Mouse (Mus musculus) gastrocnemius, postnatal 36 days (tissue): Measurements from ENCODE around the gene Paip2b. TPM values are rescaled to one million over a fixed set of nuclear protein-coding genes. Genes with fewer than 3 reads are reported as not detected.
"Not testable (repeated sequence)": the region's sequence is repeated elsewhere in the genome, so short reads cannot be mapped to it uniquely, and the experiment has no call there.

Experiments used
- DNase-seq, 2 experiments: peaks; one replicate each; pipeline ENCODE4 v3.0.0; 2022
- intact Hi-C: fragments of 180-260 bp; cut with DNase I; formaldehyde crosslinking; loops from one replicate; pipeline ENCODE4 v1.15.1; 2025
- total RNA-seq, 2 experiments: library from RNA; stranded (reverse); gene quantifications; 2 replicates each; pipeline ENCODE4 v1.2.3; 2021

The Paip2b gene
- total RNA-seq, 2 experiments from 2014 or later = 66.9 to 79.0 TPM

DNA sequence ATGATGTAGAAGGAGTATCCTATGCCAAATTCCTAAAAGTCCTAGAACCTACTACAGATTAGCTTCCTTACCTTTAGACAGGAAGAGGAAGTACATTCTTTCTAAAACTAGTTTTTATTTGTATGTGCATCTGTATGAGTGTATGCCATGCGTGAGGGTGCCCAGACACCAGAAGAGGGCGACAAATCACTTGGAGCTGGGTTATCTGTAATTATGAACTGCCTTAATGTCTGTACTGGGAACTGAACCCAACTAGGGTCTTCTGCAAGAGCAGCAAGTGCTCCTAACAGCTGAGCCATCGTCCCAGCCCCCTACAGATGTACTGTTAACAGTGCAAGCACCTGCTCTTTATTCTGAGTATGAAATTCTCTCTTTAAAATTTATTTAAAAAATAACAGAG is 15.7 kb downstream of the Paip2b start:
- intact Hi-C loops = no loop called here
- no peak for DNase-seq

DNA sequence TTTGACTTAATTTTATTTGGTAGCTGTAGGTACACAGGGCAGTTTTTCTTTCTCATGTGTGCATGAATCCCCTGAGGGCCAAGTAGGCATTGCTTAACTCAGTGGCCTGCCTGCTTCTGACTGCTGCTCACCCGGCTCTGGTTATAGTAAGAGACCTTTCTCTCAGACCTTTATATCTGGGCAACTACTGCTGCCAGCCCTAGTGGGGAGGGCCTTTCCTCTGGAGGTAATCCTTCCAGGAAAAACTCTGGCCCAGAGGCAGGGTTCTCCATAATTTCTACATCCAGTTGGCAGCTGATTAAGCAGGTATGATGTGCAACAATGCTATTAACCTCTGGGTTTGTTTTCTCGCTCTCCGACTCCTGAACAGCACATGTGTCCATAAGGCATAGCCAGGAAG is 28.7 kb downstream of the Paip2b start:
- no peak for DNase-seq

DNA sequence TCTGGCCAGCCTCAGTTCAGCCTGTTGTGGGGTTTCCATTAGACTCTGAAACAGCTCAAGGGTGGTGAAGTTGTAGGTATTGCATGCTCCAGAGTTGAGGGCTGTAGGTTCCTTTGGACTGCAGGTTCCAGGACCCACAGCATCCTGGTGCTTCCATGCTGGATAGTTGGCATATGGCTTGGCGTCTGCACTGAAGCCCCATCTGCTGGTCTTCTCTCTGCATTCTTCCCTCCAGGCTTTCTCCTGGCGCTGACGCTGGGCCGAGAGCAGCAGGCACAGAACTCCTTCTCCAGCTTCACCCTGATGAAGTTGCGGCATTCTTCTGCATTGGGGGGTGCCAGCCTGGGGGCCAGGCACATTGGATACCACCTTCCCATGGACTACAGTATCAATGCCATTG is 29.5 kb downstream of the Paip2b start:
- intact Hi-C loops = no loop called here
- DNase-seq = no peak

More for the DNA sequence above, 28.7 kb downstream of the Paip2b start:
- intact Hi-C loops = no loop called here

DNA sequence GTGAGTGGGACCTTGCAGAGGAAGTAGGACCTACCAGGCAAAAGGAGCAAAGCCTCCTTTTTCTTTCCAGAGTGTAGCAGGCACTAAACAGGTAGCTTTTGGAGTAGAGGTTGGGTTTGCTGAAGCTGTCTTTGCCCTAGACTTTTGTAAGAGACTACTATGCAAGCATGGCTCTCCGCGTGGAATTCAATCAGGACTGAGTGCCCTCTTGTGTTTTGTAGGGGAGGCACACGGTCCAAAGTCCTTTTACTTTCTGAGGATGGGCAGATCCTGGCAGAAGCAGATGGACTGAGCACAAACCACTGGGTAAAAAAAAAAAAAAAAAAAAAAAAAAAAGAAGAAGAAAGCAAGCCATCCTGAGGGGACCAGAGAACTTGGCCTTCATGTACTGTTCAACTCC is 34.9 kb downstream of the Paip2b start:
- no peak for DNase-seq
- intact Hi-C loops = no loop called here

DNA sequence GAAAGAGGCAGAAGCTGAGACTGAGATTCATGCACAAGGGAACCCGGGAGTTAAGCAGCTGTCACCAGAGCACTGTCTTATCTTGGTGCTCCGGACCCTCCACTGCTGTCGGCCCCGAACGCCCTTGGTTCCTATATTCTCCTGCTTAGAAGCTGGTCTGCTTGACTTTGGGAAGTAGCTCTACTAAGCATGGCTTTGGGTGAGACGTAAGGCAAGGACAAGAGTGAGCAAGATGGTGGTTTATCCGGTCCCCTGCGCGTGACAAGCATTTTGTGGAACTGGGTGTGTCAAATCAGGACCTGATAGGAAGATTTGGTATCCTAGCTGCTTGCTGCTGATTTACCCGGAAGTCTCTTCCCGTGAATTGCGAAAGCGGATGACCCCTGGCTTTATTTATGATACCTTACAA is 36.0 kb downstream of the Paip2b start:
- intact Hi-C loops = no loop called here
- no peak for DNase-seq

DNA sequence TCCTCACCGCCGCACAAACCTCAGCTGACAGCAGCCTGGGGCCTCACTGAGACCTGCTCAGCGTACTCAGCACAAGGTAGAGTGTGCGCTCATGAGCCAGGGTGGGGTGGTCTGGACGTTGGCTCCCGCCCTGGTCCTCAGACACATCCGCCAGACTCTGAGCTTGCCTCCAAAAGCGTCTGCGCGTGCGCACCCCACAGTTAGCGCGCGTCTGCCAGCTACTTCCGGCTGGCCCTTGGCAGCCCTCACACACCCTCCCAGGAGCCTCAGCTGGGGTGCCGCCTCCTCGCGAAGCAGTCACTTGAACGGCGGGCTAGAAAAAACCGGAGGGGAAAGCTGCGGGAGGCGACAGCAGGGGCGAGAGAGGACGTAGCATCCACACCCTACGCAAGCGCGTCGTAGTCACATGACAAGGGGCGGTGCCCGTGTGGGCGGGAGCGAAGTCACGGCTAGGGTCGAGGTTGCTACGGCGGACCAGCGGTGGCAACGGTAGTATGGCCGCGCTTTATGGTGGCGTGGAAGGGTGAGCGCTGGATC is 36.7 kb downstream of the Paip2b start, which contains the start of gene Nagk:
Gene Nagk, plus strand, starts transcription at position 223 of the 537 bp plus-strand sequence.
- peak; percentile 88 to 94 for DNase-seq
- intact Hi-C loops = no loop called here

DNA sequence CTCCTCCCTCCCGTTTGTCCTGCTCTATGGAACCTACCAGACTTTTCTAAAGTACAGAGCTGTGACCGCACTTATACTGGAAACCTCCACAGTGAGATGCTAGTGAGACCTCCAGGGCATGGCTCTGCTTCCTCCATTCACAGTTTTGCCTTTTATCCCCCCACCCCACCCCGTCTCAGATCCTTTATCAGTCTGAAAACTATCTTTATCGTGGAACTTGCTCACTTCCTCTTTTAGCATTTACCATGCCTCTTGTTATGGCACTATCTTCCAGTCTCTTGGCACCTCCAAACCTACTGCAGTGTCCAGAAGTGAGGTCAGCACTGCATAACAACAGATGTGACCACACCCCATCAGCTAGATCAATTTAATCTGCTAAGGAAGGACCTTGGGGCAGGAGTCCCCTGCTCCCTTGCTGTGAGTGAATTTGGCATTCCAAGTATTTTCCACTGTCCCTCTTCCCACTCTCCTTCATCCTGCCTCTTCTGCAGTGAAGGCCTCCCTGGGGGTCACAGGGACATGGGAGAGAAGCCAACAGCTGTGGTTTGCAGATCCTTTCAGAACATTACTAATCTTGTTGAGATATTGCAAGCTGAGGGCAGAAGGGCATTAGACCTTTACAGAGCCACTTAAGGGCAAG is 40.2 kb downstream of the Paip2b start:
- intact Hi-C loops = no loop called here

DNA sequence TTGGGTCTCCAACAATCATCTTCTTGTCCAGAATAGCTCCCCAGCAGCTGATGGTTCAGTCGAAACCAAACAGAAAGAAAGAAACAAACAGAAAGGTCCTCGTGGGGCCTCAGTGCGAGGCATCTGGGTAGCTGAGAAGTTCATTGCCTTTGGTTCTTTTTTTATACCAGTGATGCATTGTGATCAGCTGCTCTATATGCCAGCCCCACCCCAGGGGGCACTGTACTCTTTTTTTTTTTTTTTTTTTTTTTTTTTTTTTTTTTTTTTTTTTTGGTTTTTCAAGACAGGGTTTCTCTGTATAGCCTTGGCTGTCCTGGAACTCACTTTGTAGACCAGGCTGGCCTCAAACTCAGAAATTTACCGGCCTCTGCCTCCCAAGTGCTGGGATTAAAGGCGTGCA is 41.0 kb downstream of the Paip2b start:
- DNase-seq, intact Hi-C loops: not testable (repeated sequence)

More for the DNA sequence above, 40.2 kb downstream of the Paip2b start:
- no peak for DNase-seq

DNA sequence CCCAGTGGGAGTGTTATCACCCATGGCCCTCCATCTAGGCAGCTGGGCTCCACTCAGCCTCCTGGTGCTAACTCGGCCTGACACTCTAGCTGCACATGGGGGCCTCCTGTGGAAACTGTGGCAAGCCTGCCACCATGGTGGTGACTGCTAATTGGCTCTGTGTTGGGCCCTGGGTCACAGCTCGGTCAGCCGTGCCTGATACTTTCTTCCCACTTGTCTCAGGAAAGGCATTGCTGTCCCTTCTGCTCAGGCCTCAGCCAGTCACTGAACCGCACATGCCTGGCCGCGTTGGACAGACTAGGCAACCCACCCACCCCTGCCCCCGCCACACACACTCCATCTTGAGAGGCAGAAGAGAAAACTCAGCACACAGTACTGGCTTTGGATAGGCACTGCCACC is 43.0 kb downstream of the Paip2b start:
- no peak for DNase-seq
- intact Hi-C loops = no loop called here

DNA sequence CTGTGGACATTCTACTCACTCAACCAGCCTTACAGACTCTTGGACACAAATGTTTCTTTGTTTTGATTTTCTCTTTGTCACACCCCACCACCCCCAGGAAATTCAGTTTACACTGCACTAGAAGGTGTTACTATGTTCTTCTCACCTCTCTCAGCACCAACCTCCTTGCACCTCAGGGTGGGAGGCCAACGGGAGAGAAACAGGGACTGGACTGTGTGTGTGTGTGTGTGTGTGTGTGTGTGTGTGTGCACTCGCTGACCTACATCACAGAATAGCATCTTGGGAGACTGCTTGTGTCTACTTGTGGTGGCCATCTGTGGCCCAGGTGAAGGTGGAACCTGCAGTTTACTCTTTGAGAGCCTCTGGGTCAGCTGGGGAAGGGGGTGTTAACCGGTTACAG is 45.1 kb downstream of the Paip2b start:
- intact Hi-C loops = no loop called here
- no peak for DNase-seq

DNA sequence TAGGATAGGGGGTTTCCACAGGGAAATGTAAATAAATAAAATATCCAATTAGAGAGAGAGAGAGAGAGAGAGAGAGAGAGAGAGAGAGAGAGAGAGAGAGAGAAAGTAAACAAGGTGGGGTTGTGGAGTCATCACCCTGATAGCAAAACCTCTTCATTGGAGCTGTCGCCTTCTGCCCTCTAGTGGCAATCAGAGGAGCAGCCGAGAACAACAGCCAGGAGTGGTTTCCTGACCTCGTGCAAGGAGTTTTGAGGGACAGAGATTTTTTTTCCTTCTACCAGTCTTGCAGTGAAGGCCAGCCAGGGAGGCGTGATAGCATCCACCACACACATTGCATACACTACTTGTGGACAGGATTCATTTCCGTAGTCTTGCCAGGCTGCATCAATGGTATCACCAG is 52.5 kb downstream of the Paip2b start:
- intact Hi-C loops = no loop called here
- peak in 1 of 2 experiments; percentile 19 for DNase-seq

DNA sequence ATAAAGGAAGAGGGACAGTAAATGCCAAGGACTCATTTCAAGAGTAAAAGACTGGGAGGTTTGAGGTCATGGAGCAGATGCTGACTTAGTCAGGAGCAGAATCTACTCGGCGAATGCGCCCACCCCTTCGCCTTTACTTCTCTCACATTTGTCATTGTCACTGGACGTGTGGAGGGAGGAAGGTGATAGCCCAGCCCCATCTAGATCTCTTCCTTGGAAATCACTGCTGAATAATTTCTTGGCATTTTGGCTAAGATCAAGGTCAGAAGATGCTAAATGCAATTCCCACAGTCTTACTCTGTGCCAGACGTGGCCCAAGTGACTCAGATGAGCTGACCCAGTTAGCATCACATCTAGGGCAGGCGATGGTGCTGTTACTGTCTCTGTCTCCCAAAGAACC is 53.2 kb downstream of the Paip2b start:
- DNase-seq = no peak
- intact Hi-C loops = no loop called here

DNA sequence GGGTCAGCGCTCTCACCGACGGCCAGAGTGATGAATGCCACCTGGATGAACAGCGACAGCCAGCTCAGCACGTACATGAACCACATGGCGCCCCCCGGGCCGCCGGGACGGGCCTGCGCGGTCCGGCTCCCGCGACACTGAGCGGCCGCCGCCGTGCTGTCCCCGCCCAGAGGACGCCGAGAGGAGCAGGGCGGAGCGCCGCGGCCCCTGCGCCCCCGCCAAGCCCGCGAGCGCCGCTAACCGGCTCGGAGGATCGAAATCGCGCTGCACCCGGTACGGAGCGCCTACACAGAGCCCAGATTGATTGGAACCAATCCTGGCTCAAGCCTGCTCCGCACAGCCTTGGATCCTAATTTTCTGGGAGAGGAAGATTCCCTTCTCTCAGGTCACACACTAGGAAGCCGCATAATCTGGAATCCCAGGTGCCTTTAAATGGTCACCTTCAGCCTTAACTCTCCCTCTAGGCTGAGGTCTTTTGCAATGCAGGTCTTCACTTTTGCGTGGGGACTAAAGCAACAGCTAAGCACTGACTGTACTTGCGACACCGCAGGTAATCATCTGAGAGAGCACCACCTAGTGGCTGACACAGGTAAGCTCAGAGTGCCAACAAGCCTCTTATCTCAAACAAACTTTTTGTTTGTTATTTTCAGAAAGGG is 55.8 kb downstream of the Paip2b start, which contains the start of gene Tex261:
Gene Tex261, minus strand, starts transcription at position 176 of the 656 bp plus-strand sequence.
- DNase-seq = peak; percentile 86 to 87
- intact Hi-C loops = no loop called here

DNA sequence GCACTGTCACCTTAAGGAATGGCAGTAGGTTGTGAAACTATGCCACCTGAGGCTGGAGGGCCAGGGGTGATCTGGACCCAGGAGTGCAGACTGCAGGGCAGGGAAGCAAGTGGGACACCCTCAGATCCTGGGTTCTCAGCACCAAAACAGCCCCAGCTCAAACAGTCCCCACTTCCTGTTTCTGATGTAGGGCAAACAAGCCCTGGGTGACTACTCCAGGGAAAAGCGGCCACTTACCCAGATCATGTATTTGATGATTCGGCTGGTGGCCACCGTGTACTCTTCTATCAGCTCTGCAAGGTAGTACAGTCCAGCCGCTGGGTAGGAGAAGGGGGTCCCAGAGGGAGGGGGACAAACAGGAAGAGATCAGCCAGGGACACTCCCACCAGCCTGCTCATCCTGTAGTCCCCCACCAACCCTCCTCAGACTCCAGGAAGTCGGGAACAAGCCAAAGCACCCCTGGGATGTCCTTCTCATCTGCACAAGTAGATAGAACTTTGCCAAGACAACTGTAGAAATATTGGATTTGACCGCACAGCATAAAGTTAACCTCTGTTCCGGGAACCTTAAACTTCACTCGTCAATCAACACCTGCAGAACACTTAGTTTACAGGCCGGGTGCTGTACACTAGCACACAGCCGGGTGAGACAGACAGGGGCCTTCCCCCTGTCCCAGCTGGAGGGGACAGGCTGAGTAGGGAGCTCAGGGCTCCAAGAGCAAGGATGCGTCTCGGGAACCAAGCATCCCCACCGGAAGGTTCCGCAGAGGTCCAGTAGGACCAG is 56.6 kb downstream of the Paip2b start:
- intact Hi-C loops = no loop called here
- DNase-seq = no peak

DNA sequence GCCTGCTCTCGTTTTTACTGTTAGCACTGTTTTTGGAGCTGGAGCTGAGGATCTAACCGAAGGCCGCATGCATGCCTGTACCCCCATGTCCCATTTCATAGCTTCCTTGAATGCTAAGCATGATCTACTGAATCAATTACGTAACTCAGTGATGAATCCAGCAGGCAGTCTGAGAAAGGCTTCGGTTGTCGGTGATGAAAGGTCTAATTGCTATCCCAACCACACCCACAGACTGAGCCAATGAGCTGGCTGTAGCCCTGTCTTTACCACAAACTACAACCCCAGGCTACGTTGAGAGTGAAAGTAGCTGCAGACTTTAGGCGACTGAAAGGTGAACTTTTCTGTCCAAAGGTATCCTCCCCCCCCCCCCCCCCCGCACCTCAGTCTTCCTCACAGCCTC is 57.4 kb downstream of the Paip2b start:
- intact Hi-C loops = no loop called here

DNA sequence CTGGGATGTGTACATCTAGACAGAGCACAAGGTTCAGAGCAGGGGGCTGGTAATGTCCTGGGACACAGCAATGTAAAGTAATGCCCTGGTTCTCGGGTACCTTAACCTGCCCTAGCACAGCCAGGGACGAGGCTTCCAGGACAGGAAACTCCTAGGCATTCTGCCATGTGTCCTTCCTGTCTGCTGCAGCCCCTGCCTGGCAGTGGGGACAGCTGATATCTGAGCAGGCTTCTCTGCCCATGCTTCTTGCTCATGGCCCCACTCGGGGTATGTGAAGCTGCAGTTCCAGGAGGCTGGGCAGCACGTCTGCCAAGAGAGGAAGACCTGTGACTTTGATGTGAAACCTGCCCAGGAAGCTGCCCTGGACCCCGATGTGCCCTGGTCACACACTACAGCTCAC is 63.1 kb downstream of the Paip2b start:
- intact Hi-C loops = no loop called here
- no peak for DNase-seq

More for the DNA sequence above, 57.4 kb downstream of the Paip2b start:
- DNase-seq = no peak

DNA sequence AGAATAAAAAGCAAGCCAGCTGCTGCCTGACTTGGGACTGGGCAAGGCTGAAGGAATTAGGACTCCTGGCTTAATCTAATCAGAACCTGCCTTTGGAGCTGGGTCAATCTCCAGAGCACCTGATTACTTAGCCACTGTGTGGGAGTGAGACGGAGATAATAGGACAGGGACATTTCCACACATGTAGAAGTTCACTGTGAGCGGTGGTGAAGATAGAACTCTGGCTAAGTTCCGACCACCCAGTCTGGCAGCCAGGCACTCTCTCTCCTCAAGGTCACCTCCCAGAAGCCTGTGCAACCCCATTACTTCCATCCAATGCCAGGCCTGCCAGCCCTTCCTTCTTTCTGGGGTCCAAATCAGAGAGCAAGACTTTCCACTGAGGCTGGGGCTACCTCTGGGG is 64.6 kb downstream of the Paip2b start:
- no peak for DNase-seq
- intact Hi-C loops = no loop called here

DNA sequence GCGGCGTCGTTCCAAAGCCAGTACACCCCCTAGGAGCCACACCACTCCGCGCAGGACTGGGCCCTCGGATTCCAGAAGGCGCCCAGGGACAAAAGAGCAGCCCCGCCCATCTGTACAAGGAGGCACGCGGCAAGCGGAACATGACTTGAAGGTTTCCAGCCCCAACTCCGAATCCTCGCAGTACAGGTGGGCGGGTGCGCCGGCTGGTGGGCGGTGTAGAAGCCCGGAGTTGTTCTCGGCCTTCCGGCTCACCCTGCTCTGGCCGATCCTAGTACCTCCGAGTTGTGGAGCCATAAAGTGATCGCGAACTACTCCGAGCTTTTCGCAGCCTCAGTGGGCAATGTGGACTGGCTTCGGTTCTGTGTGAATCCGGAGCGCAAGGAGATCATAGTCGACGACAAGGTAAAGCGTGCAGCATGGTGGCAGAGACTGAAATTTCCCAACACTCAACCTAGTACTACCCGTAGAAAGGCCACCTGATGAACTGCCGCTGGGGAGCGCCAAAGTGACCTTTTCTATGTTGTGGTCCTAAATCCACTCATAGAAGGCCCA is 68.6 kb downstream of the Paip2b start:
- intact Hi-C loops = no loop called here
- no peak for DNase-seq

DNA sequence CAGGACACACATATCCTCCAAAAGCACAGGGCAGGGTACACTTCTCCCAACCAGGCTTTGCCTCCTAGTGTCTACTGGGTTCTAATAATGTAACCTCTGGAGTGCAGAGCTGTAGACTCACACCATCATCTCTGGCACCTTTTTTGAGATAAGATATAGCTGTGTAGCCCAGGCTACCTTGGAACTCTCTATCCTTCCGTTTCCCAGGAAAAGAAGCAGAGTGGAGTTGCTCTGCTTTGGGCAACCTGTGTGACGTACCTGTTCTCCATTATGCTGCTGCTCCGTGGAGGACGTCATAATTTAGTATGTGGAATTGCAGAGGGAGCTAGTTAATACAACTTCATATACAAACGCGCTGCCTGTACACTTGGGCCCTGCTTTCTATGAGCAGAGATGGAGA is 69.2 kb downstream of the Paip2b start, which contains the start of gene Ankrd53:
Gene Ankrd53, plus strand, starts transcription at position 301 of the 400 bp plus-strand sequence.
- intact Hi-C loops = no loop called here
- DNase-seq = no peak

DNA sequence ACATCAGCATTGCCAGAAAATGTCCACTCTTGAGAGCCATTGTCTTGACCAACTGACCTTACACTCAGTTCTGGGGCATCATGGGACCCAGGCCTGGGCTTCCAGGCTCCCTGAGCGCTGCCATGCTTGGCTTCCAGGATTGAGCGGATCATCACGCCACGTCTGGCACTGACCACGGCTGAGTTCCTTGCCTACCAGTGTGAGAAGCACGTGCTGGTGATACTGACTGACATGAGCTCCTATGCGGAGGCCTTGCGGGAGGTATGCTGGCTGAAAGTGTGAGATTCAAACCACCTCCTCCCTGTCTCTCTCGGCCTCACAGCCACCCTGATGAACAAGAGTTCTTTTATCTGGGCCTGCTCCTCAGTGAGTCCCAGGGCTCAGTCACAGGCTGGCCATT is 75.5 kb downstream of the Paip2b start:
- DNase-seq = no peak
- intact Hi-C loops = loop anchor here (5.0 kb wide), 1 partner anchor 156 kb away; no protein-coding TSS in a partner anchor
